Mouse (Mus musculus) midbrain, embryonic 11.5 days (tissue): ENCODE measurements around the gene Arnt2. TPM values are rescaled to one million over a fixed set of nuclear protein-coding genes. Genes with fewer than 3 reads are reported as not detected.

ENCODE experiments used
- ATAC-seq: fragments of 200-750 bp; cut with Nextera tagmentation; 2 replicates; pipeline ENCODE4 v1.8.0; 2017; ENCODE audit warnings: moderate TSS enrichment, moderate library complexity; ENCODE audit not compliant: low FRiP score
- DNase-seq: peaks from one replicate; pipeline ENCODE4 v3.0.0; 2015; ENCODE audit warnings: low spot score; ENCODE audit errors: missing footprints
- H3K27ac ChIP-seq: fragments of 300-500 bp; sonication (generic); 2 replicates; pipeline ENCODE4 v1.5.1; 2014; ENCODE audit warnings: low read depth, low read length
- H3K27me3 ChIP-seq: fragments of 300-500 bp; sonication (generic); 2 replicates; pipeline ENCODE4 v1.6.1; 2014; ENCODE audit warnings: mild to moderate bottlenecking, low read length, moderate library complexity, mixed read lengths; ENCODE audit not compliant: control insufficient read depth, insufficient read depth
- H3K36me3 ChIP-seq: fragments of 300-500 bp; sonication (generic); 2 replicates; pipeline ENCODE4 v1.6.1; 2014; ENCODE audit warnings: mild to moderate bottlenecking, low read length, moderate library complexity, mixed read lengths; ENCODE audit not compliant: control insufficient read depth, insufficient read depth
- H3K4me1 ChIP-seq: fragments of 300-500 bp; sonication (generic); 2 replicates; pipeline ENCODE4 v1.6.1; 2014; ENCODE audit warnings: low read length; ENCODE audit not compliant: control insufficient read depth, insufficient read depth
- H3K4me2 ChIP-seq: fragments of 300-500 bp; sonication (generic); 2 replicates; pipeline ENCODE4 v1.6.1; 2014; ENCODE audit warnings: mild to moderate bottlenecking, moderate library complexity
- H3K4me3 ChIP-seq: fragments of 300-500 bp; sonication (generic); 2 replicates; pipeline ENCODE4 v1.5.1; 2014; ENCODE audit warnings: low read depth, low read length
- H3K9ac ChIP-seq: fragments of 300-500 bp; sonication (generic); 2 replicates; pipeline ENCODE4 v1.6.1; 2014; ENCODE audit warnings: low read length
- H3K9me3 ChIP-seq: fragments of 300-500 bp; sonication (generic); 2 replicates; pipeline ENCODE4 v1.6.1; 2016; ENCODE audit warnings: low read length; ENCODE audit not compliant: control insufficient read depth
- WGBS: fragments of 180-500 bp; shearing (Covaris S2); extraction: QIAGEN DNeasy Blood & Tissue Kit; methylation state at CpG from one replicate; pipeline ENCODE4 v1.1.7; 2014; 5-methylcytosine and 5-hydroxymethylcytosine counted together
- polyA plus RNA-seq: library from polyadenylated mRNA; unstranded; fragments of >200 nt; fragmentation: Nextera tagmentation; extraction: Ambion mirVana; gene quantifications from 2 replicates; pipeline ENCODE4 v1.2.1, GENCODE M21; 2014

The Arnt2 gene
- polyA plus RNA-seq, 1 experiment from 2014 or later: 36.4 TPM

DNA sequence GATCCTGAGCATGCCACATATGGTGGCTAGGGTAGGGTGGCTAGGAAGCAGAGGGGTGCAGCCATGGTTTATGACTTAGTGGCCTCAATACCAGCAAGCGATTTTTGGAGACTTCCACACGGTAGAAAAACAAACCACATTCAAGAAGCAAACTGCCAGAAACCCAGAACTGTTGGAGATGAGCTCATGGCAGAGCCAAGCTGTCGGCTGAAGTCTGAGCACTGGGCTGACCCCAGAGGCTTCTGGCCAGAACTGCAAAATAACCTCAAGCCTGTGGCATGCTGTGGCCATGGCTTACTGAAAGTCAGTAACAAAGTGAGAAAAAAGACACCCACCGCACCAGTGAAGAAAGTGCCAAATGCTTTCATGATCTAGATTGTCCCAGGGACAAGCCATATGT is 110.4 kb downstream of the Arnt2 start:
- Histone ChIP-seq H3K9ac (no peak overlapping the region), H3K27ac (no peak overlapping the region), H3K4me1 (no peaks in the 10 kb centered on the region), H3K36me3 (peaks cover 4% of the 10 kb centered on the region; the same call in 1 of the 2 replicates), H3K9me3 (no peaks in the 10 kb centered on the region), H3K27me3 (no peaks in the 10 kb centered on the region), H3K4me3 (no peak overlapping the region), H3K4me2 (no peak overlapping the region)
- no peak for ATAC-seq
- peak; percentile 59 for DNase-seq
- 95% methylated on average over 4 of the region's 4 CpGs for WGBS

DNA sequence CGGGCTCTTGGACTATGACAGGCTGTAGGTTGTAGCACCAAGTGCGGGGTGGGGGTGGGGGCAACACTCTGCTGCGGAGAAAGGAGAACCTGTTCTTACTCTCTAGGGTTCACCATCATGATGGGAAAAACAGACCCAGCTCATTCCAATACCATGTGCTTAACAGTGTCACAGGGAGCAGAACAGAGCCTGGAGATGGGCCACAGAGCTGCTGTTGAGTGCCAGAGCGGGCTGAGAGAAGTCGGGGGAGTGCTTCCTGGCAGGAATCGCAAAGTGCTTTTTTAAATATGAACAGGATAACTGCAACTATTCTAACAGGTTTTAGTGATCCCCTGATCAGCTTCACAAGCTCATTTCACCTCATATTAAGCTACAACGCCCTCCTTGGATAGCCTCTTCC is 116.9 kb downstream of the Arnt2 start:
- no peak overlapping the region for H3K4me2 ChIP-seq
- H3K9ac ChIP-seq: no peak overlapping the region
- H3K27ac ChIP-seq: no peak overlapping the region
- H3K4me1 ChIP-seq: no peaks in the 10 kb centered on the region
- 93% methylated on average over 7 of the region's 7 CpGs for WGBS
- H3K36me3 ChIP-seq: peaks cover 7% of the 10 kb centered on the region
- H3K9me3 ChIP-seq: no peaks in the 10 kb centered on the region
- no peaks in the 10 kb centered on the region for H3K27me3 ChIP-seq
- ATAC-seq (no peak), DNase-seq (no peak)
- H3K4me3 ChIP-seq: no peak overlapping the region

- no peaks in the 10 kb centered on the region for H3K9me3 ChIP-seq
- ATAC-seq (no peak), DNase-seq (no peak)
- H3K4me1 ChIP-seq: no peaks in the 10 kb centered on the region
- H3K36me3 ChIP-seq: peaks cover 15% of the 10 kb centered on the region
- H3K4me3 ChIP-seq: no peak overlapping the region
- 87% methylated on average over 2 of the region's 2 CpGs for WGBS
- no peak overlapping the region for H3K27ac ChIP-seq
- H3K4me2 ChIP-seq: no peak overlapping the region
- H3K9ac ChIP-seq: no peak overlapping the region
- no peaks in the 10 kb centered on the region for H3K27me3 ChIP-seq
Measured at GRCm38 (mm10) chr7:84287226-84287587, 122.8 kb downstream of the Arnt2 start.

DNA sequence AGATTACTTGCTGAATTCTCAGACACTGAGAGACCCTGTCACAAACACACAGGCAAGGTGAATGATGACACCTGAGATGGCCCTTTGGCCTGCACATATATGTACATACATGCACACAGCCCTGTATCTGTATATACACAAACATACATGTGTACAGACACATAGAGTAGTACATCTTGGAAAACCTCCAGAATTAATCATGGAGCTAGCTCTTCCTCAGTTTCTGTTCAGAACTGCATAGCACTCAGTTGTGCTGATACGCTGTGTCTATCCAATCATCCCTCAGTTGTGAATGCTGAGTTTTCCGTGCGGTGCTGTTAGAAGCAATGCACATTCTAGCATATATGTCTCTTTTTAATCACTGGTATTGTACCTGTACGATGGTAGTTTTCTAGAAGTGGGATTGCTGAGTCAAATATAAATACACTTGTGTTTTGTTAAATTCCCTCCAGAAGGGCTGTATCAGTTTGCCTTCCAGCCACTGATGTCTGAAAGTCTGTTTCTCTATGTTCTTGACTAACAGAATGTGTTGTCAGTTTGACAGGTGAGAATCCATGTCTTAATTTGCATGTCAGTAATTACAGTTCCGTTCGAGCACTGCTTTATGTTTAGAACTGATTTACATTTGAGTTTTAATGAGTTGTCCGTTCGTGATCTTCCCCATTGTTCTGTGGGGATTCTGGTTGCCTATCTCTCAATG is 123.3 kb downstream of the Arnt2 start:
- DNase-seq (no peak), ATAC-seq (no peak)
- Histone ChIP-seq H3K27ac (no peak overlapping the region), H3K27me3 (no peaks in the 10 kb centered on the region), H3K4me3 (no peak overlapping the region), H3K9me3 (no peaks in the 10 kb centered on the region), H3K36me3 (peaks cover 15% of the 10 kb centered on the region), H3K4me2 (no peak overlapping the region), H3K9ac (no peak overlapping the region), H3K4me1 (no peaks in the 10 kb centered on the region)
- 90% methylated on average over 8 of the region's 8 CpGs for WGBS

DNA sequence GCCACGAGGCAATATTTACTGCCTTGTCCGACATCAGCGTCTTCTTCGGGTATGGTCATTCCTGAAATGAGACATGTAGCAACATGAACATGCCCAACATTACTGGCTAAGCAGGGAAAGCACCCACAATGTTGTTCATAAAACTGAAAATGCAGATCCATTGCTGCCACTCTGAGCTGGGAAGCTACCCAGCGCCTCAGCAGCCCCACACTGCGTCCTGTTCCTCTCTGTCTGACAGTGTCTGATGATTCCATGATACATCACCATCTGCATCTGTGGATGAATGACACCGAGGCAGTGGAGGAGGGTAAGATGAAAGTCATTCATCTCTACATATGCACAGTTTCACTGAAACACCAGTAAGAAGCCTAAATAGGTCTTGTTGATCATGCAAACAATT is 124.2 kb downstream of the Arnt2 start:
- DNase-seq (no peak), ATAC-seq (no peak)
- WGBS: 90% methylated on average over 7 of the region's 7 CpGs
- H3K4me3 ChIP-seq: no peak overlapping the region
- H3K9me3 ChIP-seq: no peaks in the 10 kb centered on the region
- H3K27me3 ChIP-seq: no peaks in the 10 kb centered on the region
- H3K9ac ChIP-seq: no peak overlapping the region
- H3K27ac ChIP-seq: no peak overlapping the region
- H3K36me3 ChIP-seq: peaks cover 16% of the 10 kb centered on the region
- no peaks in the 10 kb centered on the region for H3K4me1 ChIP-seq
- no peak overlapping the region for H3K4me2 ChIP-seq

DNA sequence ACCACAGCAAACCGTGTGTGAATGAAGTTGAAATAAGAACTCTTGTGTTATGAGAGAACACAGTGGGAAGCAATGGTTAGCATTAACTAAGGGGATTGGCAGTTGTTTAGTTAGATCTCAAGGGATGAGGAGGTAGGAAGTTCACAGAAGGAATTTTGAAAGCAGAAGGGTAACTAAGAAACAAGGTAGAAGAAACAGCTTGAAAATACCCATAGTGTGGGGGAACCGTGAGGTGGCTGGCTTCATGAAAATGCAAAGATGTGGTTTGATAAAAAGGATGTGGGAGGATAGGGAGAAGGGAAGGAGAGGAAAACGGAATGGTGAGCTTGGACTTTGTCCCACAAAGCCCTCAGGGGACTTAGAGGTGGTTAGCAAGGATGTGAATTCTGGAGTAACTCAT is 125.0 kb downstream of the Arnt2 start:
- 75% methylated on average over 3 of the region's 3 CpGs for WGBS
- ATAC-seq (no peak), DNase-seq (no peak)
- Histone ChIP-seq H3K27ac (no peak overlapping the region), H3K4me1 (no peaks in the 10 kb centered on the region), H3K9ac (no peak overlapping the region), H3K36me3 (peaks cover 19% of the 10 kb centered on the region), H3K4me3 (no peak overlapping the region), H3K9me3 (no peaks in the 10 kb centered on the region), H3K27me3 (no peaks in the 10 kb centered on the region), H3K4me2 (no peak overlapping the region)

- H3K4me1 ChIP-seq: no peaks in the 10 kb centered on the region
- no peak for DNase-seq
- H3K4me3 ChIP-seq: no peak overlapping the region
- 90% methylated on average over 4 of the region's 4 CpGs for WGBS
- ATAC-seq: no peak
- peaks cover 10% of the 10 kb centered on the region for H3K36me3 ChIP-seq
- no peaks in the 10 kb centered on the region for H3K27me3 ChIP-seq
- H3K9me3 ChIP-seq: no peaks in the 10 kb centered on the region
- H3K4me2 ChIP-seq: no peak overlapping the region
- H3K9ac ChIP-seq: no peak overlapping the region
- H3K27ac ChIP-seq: no peak overlapping the region
Measured at GRCm38 (mm10) chr7:84282231-84282630, 127.7 kb downstream of the Arnt2 start.

- no peak for ATAC-seq
Measured at GRCm38 (mm10) chr7:84279231-84279630, 130.7 kb downstream of the Arnt2 start.

GRCm38 (mm10) chr7:84275312-84275711 is 134.7 kb downstream of the Arnt2 start:
- H3K36me3 ChIP-seq: peaks cover 5% of the 10 kb centered on the region; the same call in 1 of the 2 replicates
- ATAC-seq: no peak

More at GRCm38 (mm10) chr7:84279231-84279630, 130.7 kb downstream of the Arnt2 start:
- WGBS: 85% methylated on average over 1 of the region's 1 CpGs
- H3K4me2 ChIP-seq: no peak overlapping the region
- no peak overlapping the region for H3K4me3 ChIP-seq
- peaks cover 9% of the 10 kb centered on the region; the same call in 1 of the 2 replicates for H3K36me3 ChIP-seq
- DNase-seq: no peak
- H3K9ac ChIP-seq: no peak overlapping the region
- H3K27ac ChIP-seq: no peak overlapping the region
- no peaks in the 10 kb centered on the region for H3K9me3 ChIP-seq
- no peaks in the 10 kb centered on the region for H3K27me3 ChIP-seq
- H3K4me1 ChIP-seq: no peaks in the 10 kb centered on the region

More at GRCm38 (mm10) chr7:84275312-84275711, 134.7 kb downstream of the Arnt2 start:
- H3K27ac ChIP-seq: no peak overlapping the region
- H3K4me3 ChIP-seq: no peak overlapping the region
- H3K27me3 ChIP-seq: no peaks in the 10 kb centered on the region
- no peak overlapping the region for H3K4me2 ChIP-seq
- 85% methylated on average over 10 of the region's 10 CpGs for WGBS
- peak; percentile 49 for DNase-seq
- H3K4me1 ChIP-seq: no peaks in the 10 kb centered on the region
- H3K9me3 ChIP-seq: no peaks in the 10 kb centered on the region
- no peak overlapping the region for H3K9ac ChIP-seq
